Comparison of ENCODE assay signal across 22 mouse cellular contexts in genomic region chr9:86617837-86618492, GRCm38 (mm10). TPM values are rescaled to one million over a fixed set of nuclear protein-coding genes. Genes with fewer than 3 reads are reported as not detected.
DNase-seq lines count a peak whose midpoint lies in the region; ATAC-seq and TF ChIP-seq lines count a peak whose summit lies in the region.
"Had no signal": no experiment of that assay in that cellular context is flagged by ENCODE, and none has a peak within 500 bp of the region (broad histone marks: within the 10 kb centered on the region; RNA-seq: fewer than 3 reads in every experiment).

No protein-coding gene starts in this region.

- intact Hi-C loops in left cerebral cortex, postnatal 4 days (cut with DNase I): no loop called here

- TF ChIP-seq CTCF in heart, postnatal 0 days (IDR thresholded peaks at IDR 0.05; ENCODE audit: low read depth): no peak

- no peaks in the 10 kb centered on the region for H3K9me3 ChIP-seq in heart, postnatal 0 days (replicated peaks; ENCODE audit: control insufficient read depth, low read length)
- H3K9me3 ChIP-seq: embryonic facial prominence, embryonic 13.5 days; hindbrain, embryonic 15.5 days; kidney, embryonic 15.5 days had no signal

- ATAC-seq in heart, postnatal 0 days (ENCODE audit: insufficient read depth, low read depth): 0 out of 2 replicates have a peak, but pooled peaks have one; percentile 39
- peak; percentile 93 for ATAC-seq in inflammation-experienced regulatory T-cells, adult 6 months
- ATAC-seq: forebrain, embryonic 14.5 days; intestine, postnatal 0 days; midbrain, embryonic 16.5 days had no signal

- H3K4me2 ChIP-seq in heart, postnatal 0 days (ENCODE audit: low read depth, low read length): no peak overlapping the region
- H3K4me2 ChIP-seq: embryonic facial prominence, embryonic 13.5 days; hindbrain, embryonic 15.5 days; kidney, embryonic 15.5 days; liver, embryonic 11.5 days had no signal

- peak; percentile 14 to 30 for DNase-seq in cerebellum, postnatal 10 days
- DNase-seq in cerebellum, adult 11-12 months: no peak
- DNase-seq in heart, postnatal 0 days (ENCODE audit: low spot score): peak; percentile 35
- no peak for DNase-seq in heart, postnatal 4 days
- peak; percentile 52 for DNase-seq in CD4-positive helper T cell, adult 2 months (ENCODE audit: low read depth, low spot score)
- DNase-seq in embryo, embryonic 11 days: no peak
- no peak for DNase-seq in left cerebral cortex, postnatal 4 days
- DNase-seq: adrenal gland, adult 8-10 months; cerebellum, adult 9-10 months; gastrocnemius, postnatal 36 days; kidney, postnatal 4 days; layer of hippocampus, adult 9-11 months; right cerebral cortex, postnatal 25 days had no signal

- WGBS in heart, postnatal 0 days: 42% methylated on average over 7 of the region's 7 CpGs

- no peaks in the 10 kb centered on the region for H3K27me3 ChIP-seq in heart, postnatal 0 days (ENCODE audit: control insufficient read depth, insufficient read depth, low read length)
- H3K27me3 ChIP-seq: embryonic facial prominence, embryonic 13.5 days; hindbrain, embryonic 15.5 days; kidney, embryonic 15.5 days had no signal

- no peak overlapping the region for H3K9ac ChIP-seq in heart, postnatal 0 days (replicated peaks; ENCODE audit: low read depth, low read length)
- H3K9ac ChIP-seq: embryonic facial prominence, embryonic 13.5 days; hindbrain, embryonic 15.5 days; kidney, embryonic 15.5 days had no signal

- peak overlapping the region; percentile 52 for H3K27ac ChIP-seq in heart, postnatal 0 days (ENCODE audit: low read depth)
- H3K27ac ChIP-seq: embryonic facial prominence, embryonic 13.5 days; hindbrain, embryonic 15.5 days; kidney, embryonic 15.5 days; left cerebral cortex, adult 2 months had no signal

- no peak for TF ChIP-seq EP300 in heart, postnatal 0 days (IDR thresholded peaks at IDR 0.05; ENCODE audit: low read depth)

- H3K36me3 ChIP-seq in heart, postnatal 0 days (replicated peaks; ENCODE audit: control insufficient read depth, insufficient read depth, low read length): no peaks in the 10 kb centered on the region
- H3K36me3 ChIP-seq: embryonic facial prominence, embryonic 13.5 days; hindbrain, embryonic 15.5 days; kidney, embryonic 15.5 days had no signal

- no peak overlapping the region for H3K4me3 ChIP-seq in heart, postnatal 0 days (ENCODE audit: low read depth, low read length)
- H3K4me3 ChIP-seq: embryonic facial prominence, embryonic 13.5 days; hindbrain, embryonic 15.5 days; kidney, embryonic 15.5 days; left cerebral cortex, adult 2 months had no signal

- peaks cover 10% of the 10 kb centered on the region; the same call in 1 of the 2 replicates for H3K4me1 ChIP-seq in heart, postnatal 0 days (ENCODE audit: control insufficient read depth, insufficient read depth)
- H3K4me1 ChIP-seq: kidney, embryonic 15.5 days had no signal

RNA-seq across cellular contexts. Expression of gene Rwdd2a, which starts 46.2 kb away (rescaled TPM):
- not detected in 2 replicates for total RNA-seq in heart, postnatal 0 days (2014; rRNA removed; ENCODE audit: low replicate concordance)
- 2.2 and 2.5 TPM in 2 replicates for polyA plus RNA-seq in heart, postnatal 0 days (2015; fragmentation: Nextera tagmentation; extraction: Ambion mirVana)
- under 1 TPM; 0.33 to 0.59 TPM for total RNA-seq in heart, postnatal 4 days (2021)
- polyA plus RNA-seq in inflammation-experienced regulatory T-cells, adult 6 months (2017; shearing (Covaris generic)): 1 to 10 TPM; 4.6 to 5.7 (median 5.6) TPM
- total RNA-seq in left cerebral cortex, postnatal 4 days (2021): 10 to 100 TPM; 13.9 to 16.8 TPM

RNA-seq across cellular contexts. Expression of gene Pgm3, which starts 46.3 kb away (rescaled TPM):
- total RNA-seq in heart, postnatal 0 days (2014; rRNA removed; ENCODE audit: low replicate concordance): 6.8 and 17.2 TPM in 2 replicates
- polyA plus RNA-seq in heart, postnatal 0 days (2015; fragmentation: Nextera tagmentation; extraction: Ambion mirVana): 11.9 and 12.1 TPM in 2 replicates
- 10 to 100 TPM; 11.4 to 14.5 TPM for total RNA-seq in heart, postnatal 4 days (2021)
- 10 to 100 TPM; 16.4 to 21.3 (median 19.2) TPM for polyA plus RNA-seq in inflammation-experienced regulatory T-cells, adult 6 months (2017; shearing (Covaris generic))
- 10 to 100 TPM; 30.5 to 31.6 TPM for total RNA-seq in left cerebral cortex, postnatal 4 days (2021)

Comparison
In these comparisons a context has a peak if more than half of its experiments do, and no peak if none do; other contexts are left out.
1. DNase-seq: peak in cerebellum, postnatal 10 days (2 of 2), heart, postnatal 0 days (single experiment) and CD4-positive helper T cell, adult 2 months (single experiment); none in cerebellum, adult 11-12 months (single experiment), heart, postnatal 4 days (single experiment), embryo, embryonic 11 days (single experiment) and left cerebral cortex, postnatal 4 days (single experiment).
2. RNA of gene Rwdd2a, which starts 46.2 kb away (total RNA-seq): 13.9 to 16.8 TPM in left cerebral cortex, postnatal 4 days; 0.33 to 0.59 TPM in heart, postnatal 4 days and not detected in heart, postnatal 0 days; every median in the first group is over 4 times any median in the second.